Mouse (Mus musculus) hindbrain, embryonic 13.5 days (tissue): ENCODE data around the gene Adamts6. TPM values are rescaled to one million over a fixed set of nuclear protein-coding genes. Genes with fewer than 3 reads are reported as not detected.
A peak's percentile ranks its signal among the peaks of the same experiment; 100 is the strongest.

Experiments used
- ATAC-seq: fragments of 200-750 bp; cut with Nextera tagmentation; 2 replicates; pipeline ENCODE4 v1.8.0; 2017; ENCODE audit warnings: moderate TSS enrichment; ENCODE audit not compliant: low FRiP score
- H3K27ac ChIP-seq: fragments of 300-500 bp; sonication (generic); 2 replicates; pipeline ENCODE4 v1.5.1; 2015; ENCODE audit warnings: inconsistent platforms, mild to moderate bottlenecking, moderate library complexity
- H3K27me3 ChIP-seq: fragments of 300-500 bp; sonication (generic); 2 replicates; pipeline ENCODE4 v1.6.1; 2015; ENCODE audit warnings: mild to moderate bottlenecking, inconsistent platforms
- H3K36me3 ChIP-seq: fragments of 300-500 bp; sonication (generic); 2 replicates; pipeline ENCODE4 v1.6.1; 2015; ENCODE audit warnings: mild to moderate bottlenecking, inconsistent platforms
- H3K4me1 ChIP-seq: fragments of 300-500 bp; sonication (generic); replicated peaks from 2 replicates; pipeline ENCODE4 v1.6.1; 2015; ENCODE audit warnings: inconsistent platforms
- H3K4me2 ChIP-seq: fragments of 300-500 bp; sonication (generic); 2 replicates; pipeline ENCODE4 v1.6.1; 2015; ENCODE audit warnings: inconsistent platforms, mild to moderate bottlenecking, moderate library complexity
- H3K4me3 ChIP-seq: fragments of 300-500 bp; sonication (generic); 2 replicates; pipeline ENCODE4 v1.5.1; 2015; ENCODE audit warnings: mild to moderate bottlenecking, inconsistent platforms
- H3K9ac ChIP-seq: fragments of 300-500 bp; sonication (generic); 2 replicates; pipeline ENCODE4 v1.6.1; 2015; ENCODE audit warnings: mild to moderate bottlenecking, inconsistent platforms
- H3K9me3 ChIP-seq: fragments of 300-500 bp; sonication (generic); 2 replicates; pipeline ENCODE4 v1.6.1; 2016; ENCODE audit warnings: inconsistent platforms
- WGBS: fragments of 180-500 bp; shearing (Covaris S2); methylation state at CpG from one replicate; pipeline ENCODE4 v1.1.7; 2015; 5-methylcytosine and 5-hydroxymethylcytosine counted together
- polyA plus RNA-seq: library from polyadenylated mRNA; unstranded; fragments of >200 nt; fragmentation: Nextera tagmentation; extraction: Ambion mirVana; gene quantifications from 2 replicates; pipeline ENCODE4 v1.2.1, GENCODE M21; 2015

The Adamts6 gene
- 1.6 and 1.8 TPM in 2 replicates for polyA plus RNA-seq

DNA sequence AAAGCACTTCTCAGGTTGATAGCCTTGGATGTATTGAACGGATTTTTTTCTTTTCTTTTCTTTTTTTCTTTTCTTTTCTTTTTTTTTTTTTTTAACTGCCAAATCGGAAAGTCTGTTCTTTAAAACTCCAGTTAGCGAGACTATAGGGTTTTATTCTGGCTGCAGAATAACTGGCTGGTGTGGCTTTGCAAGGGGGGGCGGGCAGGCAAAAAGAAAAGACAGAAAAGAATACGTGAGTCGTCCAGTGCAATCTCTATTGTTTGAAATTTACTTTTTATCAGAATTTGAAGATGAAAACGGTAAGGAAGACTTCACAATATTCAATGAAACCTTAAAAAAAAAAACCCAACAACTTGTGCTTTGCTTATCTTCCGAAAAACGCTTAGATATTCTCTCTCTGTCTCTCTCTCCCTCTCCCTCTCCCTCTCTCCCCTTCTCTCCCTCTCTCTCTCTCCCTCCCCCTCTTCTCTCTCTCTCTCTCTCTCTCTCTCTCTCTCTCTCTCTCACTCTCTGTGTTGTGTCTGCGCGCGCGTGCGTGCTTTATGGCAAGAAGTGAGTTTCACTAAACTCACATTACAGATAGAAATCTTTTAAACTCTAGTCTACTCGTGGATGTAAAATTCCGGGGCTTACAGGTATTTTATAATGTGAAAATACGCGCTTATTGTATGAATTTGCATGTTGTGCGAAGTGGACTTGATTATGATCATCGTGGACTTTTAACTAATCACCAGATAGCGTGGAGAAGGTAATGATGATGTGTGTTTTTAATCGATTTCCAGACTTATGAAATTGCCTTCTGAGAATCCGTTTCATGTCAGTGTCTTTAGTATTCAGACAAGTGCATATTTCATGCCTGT is at the start of gene Adamts6:
Adamts6 (plus strand) TSS at position 470 of the 860 bp plus-strand sequence.
- no peak for ATAC-seq
- peak within 1 kb of the TSS; percentile 67 for H3K4me2 ChIP-seq
- peaks cover 29% of the 10 kb centered on the region for H3K4me1 ChIP-seq
- H3K9me3 ChIP-seq = no peaks in the 10 kb centered on the region
- under 1% methylated on average over 23 of the region's 23 CpGs for WGBS
- H3K4me3 ChIP-seq = peak within 1 kb of the TSS; percentile 41
- peak within 1 kb of the TSS; percentile 57 for H3K9ac ChIP-seq
- H3K36me3 ChIP-seq = no peaks in the 10 kb centered on the region
- H3K27me3 ChIP-seq = no peaks in the 10 kb centered on the region
- H3K27ac ChIP-seq = peak within 1 kb of the TSS; percentile 70

DNA sequence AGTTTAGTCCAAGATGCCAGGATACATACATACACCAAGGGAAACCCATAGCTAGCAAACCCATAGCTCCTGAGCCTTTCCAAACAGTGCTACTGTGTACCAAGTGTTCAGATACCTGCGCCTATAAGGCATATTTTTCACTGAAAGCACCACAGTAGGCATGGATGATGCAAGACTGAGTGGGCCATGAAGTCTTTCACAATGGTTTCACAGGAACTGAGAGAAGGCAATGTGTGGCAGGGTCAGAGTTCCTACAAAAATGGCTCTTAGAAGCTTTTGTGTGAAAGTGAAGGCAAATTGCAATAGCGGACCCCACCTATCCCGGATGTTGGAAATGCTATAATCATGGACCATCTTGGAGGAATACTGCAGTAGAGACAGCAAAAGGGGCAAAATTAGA is 28.6 kb upstream of the Adamts6 start:
- no peak overlapping the region for H3K9ac ChIP-seq
- H3K27ac ChIP-seq = no peak overlapping the region
- no peaks in the 10 kb centered on the region for H3K9me3 ChIP-seq
- ATAC-seq = no peak
- H3K27me3 ChIP-seq = no peaks in the 10 kb centered on the region
- no peaks in the 10 kb centered on the region for H3K36me3 ChIP-seq
- H3K4me2 ChIP-seq = no peak overlapping the region
- 92% methylated on average over 3 of the region's 3 CpGs for WGBS
- H3K4me3 ChIP-seq = no peak overlapping the region
- no peaks in the 10 kb centered on the region for H3K4me1 ChIP-seq

DNA sequence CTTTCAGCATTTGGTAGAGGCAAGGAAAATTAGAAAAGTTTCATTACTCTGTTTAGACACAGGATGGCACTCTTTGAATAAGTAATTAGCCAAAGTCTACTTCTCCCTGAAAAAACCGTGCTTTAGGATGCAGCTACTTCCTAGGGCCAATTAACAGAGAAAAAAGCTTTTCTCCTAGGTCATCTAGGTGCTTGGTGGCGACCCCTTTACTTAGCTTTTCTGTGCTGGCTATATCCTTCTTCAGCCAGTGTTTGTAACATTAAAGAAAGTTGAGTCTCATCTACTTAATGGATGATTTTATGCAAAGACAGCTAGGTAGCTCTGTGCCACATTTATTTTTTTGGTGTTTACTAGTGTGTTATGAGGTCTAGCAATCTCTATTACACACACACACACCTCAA is 2.6 kb upstream of the Adamts6 start:
- Histone ChIP-seq H3K9me3 (no peaks in the 10 kb centered on the region), H3K9ac (no peak overlapping the region), H3K4me3 (no peak overlapping the region), H3K4me1 (peaks cover 29% of the 10 kb centered on the region), H3K27me3 (no peaks in the 10 kb centered on the region), H3K27ac (no peak overlapping the region), H3K4me2 (peak overlapping the region; percentile 67; the same call in 1 of the 2 replicates), H3K36me3 (no peaks in the 10 kb centered on the region)
- ATAC-seq = no peak
- 0% methylated on average over 2 of the region's 2 CpGs for WGBS

DNA sequence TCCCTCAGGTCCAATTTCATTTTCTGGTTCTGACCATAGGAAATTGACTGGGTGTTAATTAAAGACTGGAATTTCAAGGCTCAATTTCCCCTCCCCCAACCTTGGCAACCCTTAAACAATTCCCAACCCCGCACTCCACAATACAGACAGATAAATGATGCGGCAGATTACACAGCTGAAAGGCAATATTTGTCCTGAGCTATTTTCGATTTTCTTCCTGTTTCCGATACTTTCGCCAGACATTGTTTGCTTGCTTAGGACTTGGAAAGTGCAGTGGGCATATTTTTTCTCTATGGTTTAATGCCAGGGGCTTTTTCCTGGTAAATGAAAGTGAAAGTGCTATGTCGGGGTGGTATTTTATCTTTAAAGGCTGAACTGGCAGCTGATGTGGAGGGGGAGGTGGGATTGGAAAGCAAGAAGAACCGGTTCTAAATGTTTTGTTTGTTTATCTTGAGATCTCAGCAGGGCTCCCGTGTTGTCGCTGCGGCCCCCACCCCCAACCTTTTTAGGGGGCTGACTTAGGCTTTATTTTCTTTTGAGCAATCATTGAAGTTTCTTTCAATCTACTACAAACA is 1.8 kb upstream of the Adamts6 start:
- Histone ChIP-seq H3K36me3 (no peaks in the 10 kb centered on the region), H3K9ac (peak overlapping the region; percentile 62), H3K27me3 (no peaks in the 10 kb centered on the region), H3K4me1 (peaks cover 29% of the 10 kb centered on the region), H3K4me2 (peak overlapping the region; percentile 67), H3K9me3 (no peaks in the 10 kb centered on the region), H3K4me3 (peak overlapping the region; percentile 41), H3K27ac (peak overlapping the region; percentile 49; the same call in 1 of the 2 replicates)
- ATAC-seq = 0 out of 2 replicates have a peak, but pooled peaks have one; percentile 30
- WGBS = 0% methylated on average over 10 of the region's 10 CpGs

DNA sequence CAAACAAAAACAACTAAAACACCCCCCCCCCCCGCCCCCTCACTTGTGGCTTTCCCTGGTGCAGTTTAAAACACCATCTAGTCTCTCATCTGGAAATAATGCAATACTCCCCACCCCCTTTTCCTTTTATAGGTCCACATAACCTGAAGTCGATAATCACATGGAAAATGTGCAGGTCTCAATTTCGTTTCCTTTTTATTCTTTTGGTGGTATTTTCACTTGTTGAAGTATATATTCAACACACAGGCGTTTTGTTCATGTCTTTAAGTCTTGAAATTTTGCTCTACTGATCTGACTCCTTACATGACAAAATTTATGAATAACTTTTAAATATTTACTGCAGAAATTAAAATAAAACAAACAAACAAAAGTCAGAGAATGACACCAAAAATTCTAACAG is 1.3 kb upstream of the Adamts6 start:
- peak; percentile 3; the same call in 1 of the 2 replicates for ATAC-seq
- Histone ChIP-seq H3K4me1 (peaks cover 29% of the 10 kb centered on the region), H3K4me2 (peak overlapping the region; percentile 67), H3K27me3 (no peaks in the 10 kb centered on the region), H3K36me3 (no peaks in the 10 kb centered on the region), H3K4me3 (peak overlapping the region; percentile 41), H3K9me3 (no peaks in the 10 kb centered on the region), H3K27ac (peak overlapping the region; percentile 58; the same call in 1 of the 2 replicates), H3K9ac (peak overlapping the region; percentile 62; the same call in 1 of the 2 replicates)
- WGBS = 2% methylated on average over 4 of the region's 4 CpGs

DNA sequence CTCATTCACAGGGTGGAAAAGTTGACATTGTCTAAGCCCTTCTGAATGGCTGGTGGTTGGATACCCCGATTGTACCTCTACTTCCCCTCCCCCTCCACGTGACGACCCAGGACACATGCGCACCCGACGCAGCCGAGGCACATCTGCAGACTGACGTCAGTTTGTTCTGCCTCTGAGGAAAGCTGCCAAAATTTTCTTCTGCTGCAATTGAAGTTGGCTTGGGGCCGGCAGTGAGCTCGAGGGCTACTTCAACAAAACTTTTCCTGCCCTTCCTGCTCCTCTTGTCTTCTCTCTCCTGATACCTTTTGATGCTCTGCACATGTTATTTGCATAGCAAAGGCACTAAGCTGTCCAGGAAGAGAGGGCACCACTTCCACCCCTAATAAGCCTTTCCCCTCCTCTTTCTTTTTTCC is 732 bp upstream of the Adamts6 start:
- peak overlapping the region; percentile 55 for H3K9ac ChIP-seq
- peak; percentile 93 for ATAC-seq
- H3K27ac ChIP-seq = peak overlapping the region; percentile 58; the same call in 1 of the 2 replicates
- peaks cover 29% of the 10 kb centered on the region for H3K4me1 ChIP-seq
- peak overlapping the region; percentile 41 for H3K4me3 ChIP-seq
- WGBS = 1% methylated on average over 10 of the region's 10 CpGs
- H3K27me3 ChIP-seq = no peaks in the 10 kb centered on the region
- H3K9me3 ChIP-seq = no peaks in the 10 kb centered on the region
- H3K36me3 ChIP-seq = no peaks in the 10 kb centered on the region
- peak overlapping the region; percentile 67 for H3K4me2 ChIP-seq

DNA sequence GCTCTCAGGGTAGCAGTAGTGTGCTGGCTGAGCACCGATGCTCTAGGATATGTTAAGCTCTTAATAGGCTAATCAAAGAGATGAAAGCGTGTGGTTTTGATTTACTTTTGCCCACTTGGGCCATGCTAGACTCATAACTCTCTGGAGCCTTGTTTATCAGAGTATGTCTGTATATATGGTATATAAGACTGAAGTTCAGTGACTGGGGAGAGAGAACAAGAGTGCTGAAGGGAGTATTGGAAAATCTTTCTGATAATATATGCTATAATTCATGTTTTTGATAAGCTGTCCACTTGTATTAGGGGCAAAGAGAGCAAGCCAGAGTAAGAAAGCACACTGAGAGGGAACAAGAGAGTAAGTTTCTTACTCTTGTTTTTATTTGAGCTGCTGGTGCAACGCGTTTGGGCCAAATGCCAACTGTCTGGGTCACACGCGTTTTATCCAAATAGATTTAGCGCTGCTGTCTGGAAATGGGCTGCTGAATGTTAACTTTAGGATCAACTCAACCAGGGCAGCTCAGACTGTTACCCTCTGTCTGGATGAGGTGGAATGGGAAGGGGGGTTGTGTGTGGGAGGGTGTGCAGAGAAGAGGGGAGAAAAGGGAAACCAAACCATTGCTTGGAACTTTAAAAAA is 708 bp downstream of the Adamts6 start:
- H3K27ac ChIP-seq = peak overlapping the region; percentile 70
- H3K4me1 ChIP-seq = peaks cover 29% of the 10 kb centered on the region
- no peaks in the 10 kb centered on the region for H3K36me3 ChIP-seq
- WGBS = 1% methylated on average over 7 of the region's 7 CpGs
- H3K9ac ChIP-seq = peak overlapping the region; percentile 57
- H3K4me2 ChIP-seq = peak overlapping the region; percentile 67
- H3K9me3 ChIP-seq = no peaks in the 10 kb centered on the region
- ATAC-seq = peak; percentile 53
- peak overlapping the region; percentile 41 for H3K4me3 ChIP-seq
- H3K27me3 ChIP-seq = no peaks in the 10 kb centered on the region

DNA sequence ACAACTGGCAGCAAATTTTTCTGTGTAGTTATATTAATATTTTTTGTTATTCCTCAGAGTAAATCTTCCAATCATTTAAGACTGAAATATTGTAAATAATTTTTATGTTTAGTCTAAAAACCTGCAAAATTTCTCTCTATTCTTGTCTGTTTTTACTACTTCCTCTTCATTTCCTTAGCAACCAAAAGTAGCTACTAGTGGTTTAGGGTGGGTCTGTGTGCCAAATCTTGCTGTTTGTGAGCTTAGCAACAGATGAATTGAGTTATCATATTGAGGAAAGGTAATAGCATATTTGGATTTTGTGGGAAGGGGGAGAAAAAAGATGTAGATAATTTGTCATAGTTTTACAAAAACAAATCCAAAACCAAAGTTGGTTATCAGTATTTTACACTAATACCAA is 1.5 kb downstream of the Adamts6 start:
- Histone ChIP-seq H3K27ac (no peak overlapping the region), H3K9ac (no peak overlapping the region), H3K4me3 (no peak overlapping the region), H3K9me3 (no peaks in the 10 kb centered on the region), H3K36me3 (no peaks in the 10 kb centered on the region), H3K4me2 (peak overlapping the region; percentile 29; the same call in 1 of the 2 replicates), H3K4me1 (peaks cover 29% of the 10 kb centered on the region), H3K27me3 (no peaks in the 10 kb centered on the region)
- ATAC-seq = no peak

DNA sequence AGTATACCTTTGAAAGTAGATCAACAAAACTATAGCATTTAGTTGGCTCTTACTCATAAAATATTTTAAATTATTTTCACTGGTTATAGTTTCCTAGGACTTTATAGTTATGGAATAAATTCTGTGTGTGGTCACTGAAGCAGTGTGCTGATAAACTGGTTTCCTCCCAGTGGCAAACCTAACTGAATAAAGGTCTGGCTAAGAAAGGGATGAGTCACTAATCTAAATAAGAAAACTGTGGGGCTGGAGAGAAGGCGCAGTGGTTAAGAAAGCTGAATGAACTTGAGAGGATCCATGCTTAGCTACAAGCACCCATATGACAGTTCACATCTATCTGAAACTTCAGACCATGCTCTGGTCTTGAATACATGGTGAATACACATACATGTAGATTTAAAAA is 7.8 kb downstream of the Adamts6 start:
- no peak overlapping the region for H3K4me2 ChIP-seq
- H3K27me3 ChIP-seq = no peaks in the 10 kb centered on the region
- ATAC-seq = no peak
- H3K4me3 ChIP-seq = no peak overlapping the region
- H3K36me3 ChIP-seq = no peaks in the 10 kb centered on the region
- 86% methylated on average over 1 of the region's 1 CpGs for WGBS
- H3K27ac ChIP-seq = no peak overlapping the region
- H3K9ac ChIP-seq = no peak overlapping the region
- no peaks in the 10 kb centered on the region for H3K9me3 ChIP-seq
- no peaks in the 10 kb centered on the region for H3K4me1 ChIP-seq

DNA sequence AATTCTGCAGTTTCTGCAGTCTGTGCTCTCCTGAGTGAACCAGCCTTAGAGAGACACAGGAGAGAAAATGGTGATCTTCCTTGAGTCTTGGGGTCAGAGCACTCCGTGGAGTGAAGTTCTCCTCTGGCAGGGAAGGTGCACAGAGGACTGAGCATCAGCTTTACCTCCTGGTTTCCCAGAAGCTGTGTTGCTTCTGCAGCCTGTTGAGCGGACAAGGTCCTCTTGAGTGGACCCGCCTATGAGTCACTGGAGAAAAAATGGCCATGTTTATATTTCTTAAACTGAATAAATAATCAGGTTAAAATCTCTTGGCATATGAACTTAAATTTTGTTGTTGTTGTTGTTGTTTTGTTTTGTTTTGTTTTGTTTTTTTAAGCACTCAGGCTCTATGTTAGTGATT is 41.7 kb downstream of the Adamts6 start:
- WGBS = 89% methylated on average over 3 of the region's 3 CpGs
- Histone ChIP-seq H3K4me3 (no peak overlapping the region), H3K4me2 (no peak overlapping the region), H3K36me3 (no peaks in the 10 kb centered on the region), H3K27me3 (no peaks in the 10 kb centered on the region), H3K9ac (no peak overlapping the region), H3K4me1 (no peaks in the 10 kb centered on the region), H3K9me3 (no peaks in the 10 kb centered on the region), H3K27ac (no peak overlapping the region)
- ATAC-seq = no peak

DNA sequence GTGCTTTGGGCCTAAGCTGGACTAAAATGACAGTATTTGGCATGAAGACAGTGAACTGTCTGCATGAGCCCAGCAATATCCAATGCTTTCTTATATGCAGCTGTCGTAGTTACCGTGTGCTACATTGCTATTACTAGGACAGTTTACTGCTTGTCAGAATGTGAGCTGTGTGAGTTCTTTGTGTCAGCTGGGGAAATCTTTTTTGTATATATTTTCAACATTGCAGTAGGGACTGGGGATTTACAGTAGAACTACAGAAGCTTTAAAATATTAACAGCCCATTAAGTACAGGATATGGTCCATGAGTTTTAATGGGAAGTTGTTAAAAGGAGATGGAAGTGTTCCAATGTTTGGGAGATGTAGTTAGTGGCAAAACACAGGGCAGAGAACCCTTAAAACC is 42.1 kb downstream of the Adamts6 start:
- 86% methylated on average over 2 of the region's 2 CpGs for WGBS
- no peak overlapping the region for H3K9ac ChIP-seq
- ATAC-seq = no peak

DNA sequence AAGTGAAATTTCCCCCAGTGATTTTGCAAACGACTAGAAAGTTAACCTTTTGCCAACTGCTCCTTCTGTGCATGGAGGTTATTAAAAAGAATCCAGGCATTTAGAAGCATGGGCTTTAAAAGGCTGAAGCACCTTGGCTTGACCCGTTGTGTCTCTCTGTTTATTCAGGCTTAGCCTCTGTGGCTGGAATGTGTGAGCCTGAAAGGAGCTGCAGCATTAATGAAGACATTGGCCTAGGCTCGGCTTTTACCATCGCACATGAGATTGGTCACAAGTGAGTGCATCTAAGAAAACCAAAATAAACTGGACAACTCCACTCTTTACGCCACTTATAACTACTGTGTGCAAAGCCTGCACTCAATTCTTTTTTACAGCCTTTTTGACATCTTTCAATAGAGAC is 65.0 kb downstream of the Adamts6 start:
- no peaks in the 10 kb centered on the region for H3K27me3 ChIP-seq
- H3K36me3 ChIP-seq = no peaks in the 10 kb centered on the region
- WGBS = 45% methylated on average over 5 of the region's 5 CpGs

More for the DNA sequence above, 42.1 kb downstream of the Adamts6 start:
- no peak overlapping the region for H3K4me2 ChIP-seq
- H3K27ac ChIP-seq = no peak overlapping the region
- no peak overlapping the region for H3K4me3 ChIP-seq
- no peaks in the 10 kb centered on the region for H3K36me3 ChIP-seq
- H3K27me3 ChIP-seq = no peaks in the 10 kb centered on the region
- no peaks in the 10 kb centered on the region for H3K4me1 ChIP-seq
- H3K9me3 ChIP-seq = no peaks in the 10 kb centered on the region

More for the DNA sequence above, 65.0 kb downstream of the Adamts6 start:
- Histone ChIP-seq H3K9ac (no peak overlapping the region), H3K4me1 (no peaks in the 10 kb centered on the region), H3K9me3 (no peaks in the 10 kb centered on the region), H3K4me3 (no peak overlapping the region), H3K4me2 (no peak overlapping the region), H3K27ac (no peak overlapping the region)
- no peak for ATAC-seq
